Mouse (Mus musculus): Measurements from ENCODE around the gene Klhl29.

GRCm38 (mm10) chr12:5364836-5365235 lies 10.6 kb downstream of the Klhl29 start:
- no peak for TF ChIP-seq CTCF (IDR thresholded peaks at IDR 0.05; ENCODE audit: borderline replicate concordance, control insufficient read depth, extremely low read depth, insufficient read depth, low read length, poor library complexity)
- no peak for TF ChIP-seq POLR2A (IDR thresholded peaks at IDR 0.05; ENCODE audit: control insufficient read depth, extremely low read depth, insufficient read depth, low read length, poor library complexity)
